Mouse (Mus musculus): ENCODE results near the gene Txndc9. TPM values are rescaled to one million over a fixed set of nuclear protein-coding genes. Genes with fewer than 3 reads are reported as not detected.

Gene Txndc9
- total RNA-seq (2021), result 10 to 100 TPM; 61.6 to 63.0 TPM

DNA sequence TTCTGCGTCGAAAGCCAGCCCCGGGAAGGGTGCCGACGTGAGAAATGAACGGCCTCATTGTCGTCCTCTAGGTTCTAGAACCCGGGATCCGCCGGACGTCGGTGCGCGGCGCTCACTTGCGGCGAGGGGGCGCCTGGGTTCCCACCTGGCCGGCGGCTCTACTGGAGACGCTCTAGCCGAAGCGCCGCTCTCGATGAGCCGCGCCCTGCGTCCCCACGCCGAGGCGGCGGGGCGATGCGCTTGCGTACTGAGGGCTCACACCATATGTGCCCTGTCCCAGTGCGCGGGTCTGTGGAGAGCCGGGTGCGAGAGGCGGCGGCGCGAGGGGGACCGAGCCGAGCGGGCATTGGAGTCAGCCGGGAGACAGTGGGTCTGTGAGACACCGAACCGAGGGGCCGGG, at the start of gene Txndc9, which contains the start of gene Eif5b:
Txndc9 (minus strand) TSS at position 27 of the 400 bp plus-strand sequence.
Eif5b (plus strand) TSS at position 144 of the 400 bp plus-strand sequence.
- intact Hi-C loops (cut with DNase I), result loop anchor here (2.0 to 10.0 kb wide), 3 partner anchors 106 to 1367 kb away; partner anchors contain the start of genes Mitd1, Mrpl30 and Rpl31
- peak; percentile 95 to 96 for DNase-seq

- intact Hi-C loops (cut with DNase I), result no loop called here
Measured at GRCm38 (mm10) chr1:38038898-38039297, 41.2 kb upstream of the Txndc9 start.

GRCm38 (mm10) chr1:38037375-38037774, 39.7 kb upstream of the Txndc9 start:
- intact Hi-C loops (cut with DNase I), result no loop called here
- DNase-seq, result no peak

More at GRCm38 (mm10) chr1:38038898-38039297, 41.2 kb upstream of the Txndc9 start:
- no peak for DNase-seq

- DNase-seq, result no peak
- intact Hi-C loops (cut with DNase I), result no loop called here
Measured at GRCm38 (mm10) chr1:38035521-38035920, 37.8 kb upstream of the Txndc9 start.

DNA sequence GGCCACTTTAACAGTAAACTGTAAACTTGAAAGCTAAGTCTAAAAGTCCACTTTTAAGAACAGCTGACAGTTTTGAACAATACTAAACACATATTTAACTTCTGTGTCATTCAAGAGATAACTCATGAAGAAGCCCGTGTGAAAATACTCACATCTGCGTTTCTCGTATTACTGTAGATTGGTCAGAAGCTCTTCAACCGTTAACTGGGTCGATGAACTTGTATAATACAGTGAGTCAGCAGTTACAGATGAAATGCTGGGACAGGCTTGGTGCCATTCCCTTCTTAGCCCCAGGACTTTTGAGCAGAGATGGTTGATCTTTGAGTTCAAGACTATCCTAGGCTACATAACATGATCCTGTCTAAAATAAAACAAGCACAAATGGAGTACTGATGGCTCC, 33.7 kb upstream of the Txndc9 start:
- intact Hi-C loops (cut with DNase I), result no loop called here
- DNase-seq, result no peak

DNA sequence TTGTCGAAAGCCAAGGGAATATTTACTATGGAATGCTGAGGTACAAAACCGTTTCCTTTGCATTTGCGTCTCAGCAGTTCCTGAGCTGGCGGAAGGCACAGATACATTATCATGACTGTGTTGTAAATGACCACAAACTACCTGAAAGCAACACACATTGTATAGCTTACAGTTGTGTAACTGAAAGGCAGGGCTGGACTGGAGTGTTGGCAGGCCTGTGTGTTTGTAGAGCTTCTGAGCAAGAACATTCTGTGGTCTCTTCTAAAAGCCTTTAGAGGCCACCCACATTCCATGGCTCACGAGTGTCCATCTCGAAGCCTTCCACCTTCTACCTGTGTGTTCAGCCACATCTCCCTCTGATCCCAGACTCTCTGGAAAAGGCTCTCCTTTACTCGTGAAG, 29.6 kb upstream of the Txndc9 start:
- intact Hi-C loops (cut with DNase I), result no loop called here
- DNase-seq, result no peak

- no peak for DNase-seq
- intact Hi-C loops (cut with DNase I), result no loop called here
Measured at GRCm38 (mm10) chr1:38014551-38015203, 17.0 kb upstream of the Txndc9 start.

DNA sequence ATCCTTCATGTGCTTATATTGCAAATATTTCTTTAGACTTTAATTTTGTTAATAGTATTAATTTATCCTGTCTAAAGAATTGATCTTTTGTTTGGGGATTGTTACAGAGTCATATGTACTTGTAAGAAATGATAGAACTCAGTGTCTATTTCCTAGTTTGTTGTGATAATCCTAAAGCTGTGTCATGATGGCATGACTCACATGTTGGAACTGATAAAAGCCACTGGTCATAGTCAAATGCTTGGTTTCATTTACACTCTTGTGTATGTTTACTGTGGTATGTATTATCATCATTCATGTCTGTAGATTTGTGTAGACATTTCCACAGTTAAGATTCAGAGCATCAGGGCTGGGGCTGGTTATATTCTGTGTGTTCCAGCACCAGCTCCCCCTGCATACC, 14.8 kb upstream of the Txndc9 start:
- intact Hi-C loops (cut with DNase I), result no loop called here
- no peak for DNase-seq

DNA sequence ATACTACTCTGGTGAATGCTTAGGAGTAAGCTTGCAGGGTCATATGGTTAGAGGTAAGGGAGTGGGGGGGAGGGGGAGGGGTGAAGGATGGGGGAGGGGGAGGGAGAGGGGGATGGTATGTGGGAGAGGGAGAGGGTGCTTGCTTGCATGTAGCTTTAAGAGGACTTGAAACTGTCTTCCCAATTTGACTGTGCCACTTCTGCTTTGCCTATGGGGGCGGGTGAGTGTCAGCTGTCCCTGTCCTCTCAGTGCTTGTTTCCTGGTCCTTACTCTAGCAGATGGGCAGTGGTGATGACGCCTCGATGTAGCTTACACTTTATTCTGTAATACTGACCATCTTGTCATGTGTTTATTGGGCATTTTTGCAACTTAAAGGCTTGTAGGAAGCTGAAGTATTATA, 14.4 kb upstream of the Txndc9 start:
- intact Hi-C loops (cut with DNase I), result no loop called here

DNA sequence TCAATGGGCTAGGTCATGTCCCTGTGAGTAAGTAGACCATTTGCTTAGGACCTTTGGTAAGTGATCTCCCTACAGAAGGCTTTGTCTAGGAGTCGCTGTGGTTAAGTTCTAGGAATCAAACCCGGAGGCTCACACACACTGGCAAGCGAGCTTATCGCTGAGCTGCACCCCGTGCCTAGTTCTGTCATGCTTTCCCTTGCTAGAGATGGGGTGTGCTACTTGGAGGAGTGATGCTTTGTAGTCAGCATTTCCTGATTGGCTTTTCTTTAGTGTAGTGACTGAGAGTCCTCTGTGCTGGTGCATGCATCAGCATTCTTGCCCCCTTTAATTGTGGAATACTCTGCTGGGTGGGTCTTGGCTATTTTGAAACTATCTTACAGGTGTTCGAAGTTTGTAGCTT, 14.0 kb upstream of the Txndc9 start:
- no peak for DNase-seq
- intact Hi-C loops (cut with DNase I), result no loop called here

More for the DNA sequence above, 14.4 kb upstream of the Txndc9 start:
- no peak for DNase-seq

DNA sequence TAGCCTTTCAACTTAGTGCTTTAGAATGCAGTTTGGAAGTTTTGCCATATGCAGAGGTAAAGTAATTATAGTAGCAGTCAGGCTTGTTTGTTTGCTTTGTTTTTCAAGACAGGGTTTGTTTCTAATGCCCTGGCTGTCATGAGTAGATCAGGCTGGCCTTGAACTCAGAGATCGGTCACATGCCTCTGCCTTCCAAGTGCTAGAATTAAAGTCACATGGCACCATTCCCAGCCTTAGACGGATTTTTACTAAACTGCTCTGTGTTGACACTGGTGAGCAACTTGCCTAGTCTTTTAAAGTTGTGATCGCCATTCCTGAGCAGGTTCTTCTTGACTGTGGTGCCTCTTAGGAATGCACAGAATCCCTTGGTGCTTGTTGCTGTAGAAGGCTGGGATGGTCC, 9.0 kb upstream of the Txndc9 start:
- DNase-seq, result no peak
- intact Hi-C loops (cut with DNase I), result no loop called here

- intact Hi-C loops (cut with DNase I), result no loop called here
- DNase-seq, result no peak
Measured at GRCm38 (mm10) chr1:38003046-38003445, 5.4 kb upstream of the Txndc9 start.

GRCm38 (mm10) chr1:38001956-38002355, 4.3 kb upstream of the Txndc9 start:
- intact Hi-C loops (cut with DNase I), result no loop called here
- DNase-seq, result no peak

GRCm38 (mm10) chr1:38000844-38001243, 3.2 kb upstream of the Txndc9 start:
- intact Hi-C loops (cut with DNase I), result no loop called here

GRCm38 (mm10) chr1:37999552-37999951, 1.9 kb upstream of the Txndc9 start:
- intact Hi-C loops (cut with DNase I), result loop anchor here (2.0 to 10.0 kb wide), 3 partner anchors 107 to 1365 kb away; partner anchors contain the start of genes Mitd1, Mrpl30 and Rpl31
- DNase-seq, result no peak

More at GRCm38 (mm10) chr1:38000844-38001243, 3.2 kb upstream of the Txndc9 start:
- no peak for DNase-seq

DNA sequence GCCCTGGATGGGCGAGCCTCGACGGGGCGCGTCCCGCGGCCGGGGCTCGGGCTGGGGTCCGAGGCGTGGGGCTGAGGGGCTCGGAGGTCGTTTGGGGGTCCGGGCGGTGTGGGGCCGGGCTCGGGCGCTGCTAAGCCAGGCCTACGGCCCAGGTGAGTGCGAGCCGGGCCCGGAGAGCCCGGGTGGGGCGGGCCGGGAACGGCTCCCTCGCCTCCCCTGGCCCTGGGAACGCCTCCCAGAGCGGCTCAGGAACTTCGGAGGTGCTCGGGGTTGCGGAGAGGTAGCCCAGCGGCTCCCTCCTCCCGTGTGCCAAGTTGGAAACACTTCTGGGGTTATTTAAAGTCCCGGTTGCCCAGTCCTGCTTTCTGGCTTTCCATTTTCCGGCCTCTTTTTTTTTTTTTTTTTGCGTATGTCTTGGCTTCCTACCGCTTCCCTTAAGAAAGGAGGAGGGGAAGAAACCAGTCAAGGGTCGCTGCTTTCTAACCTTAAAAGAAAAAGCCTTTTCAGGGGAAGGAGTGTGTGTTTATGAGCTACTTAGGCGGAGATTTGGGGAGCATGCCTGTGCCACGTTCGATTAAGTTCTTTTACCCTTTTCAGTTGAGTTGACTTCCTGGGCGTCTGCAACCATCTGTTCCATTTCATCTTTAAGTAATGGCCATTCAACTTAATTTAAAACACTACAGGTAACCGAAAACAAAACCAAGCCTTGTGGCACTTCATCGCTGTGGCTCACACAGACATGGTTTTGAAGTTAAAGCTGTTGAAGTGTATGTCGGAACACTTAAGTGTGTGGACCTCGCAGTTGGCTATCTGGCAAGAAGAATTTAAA, 892 bp upstream of the Txndc9 start:
- intact Hi-C loops (cut with DNase I), result loop anchor here (2.0 to 10.0 kb wide), 3 partner anchors 106 to 1366 kb away; partner anchors contain the start of genes Mitd1, Mrpl30 and Rpl31
- DNase-seq, result no peak

DNA sequence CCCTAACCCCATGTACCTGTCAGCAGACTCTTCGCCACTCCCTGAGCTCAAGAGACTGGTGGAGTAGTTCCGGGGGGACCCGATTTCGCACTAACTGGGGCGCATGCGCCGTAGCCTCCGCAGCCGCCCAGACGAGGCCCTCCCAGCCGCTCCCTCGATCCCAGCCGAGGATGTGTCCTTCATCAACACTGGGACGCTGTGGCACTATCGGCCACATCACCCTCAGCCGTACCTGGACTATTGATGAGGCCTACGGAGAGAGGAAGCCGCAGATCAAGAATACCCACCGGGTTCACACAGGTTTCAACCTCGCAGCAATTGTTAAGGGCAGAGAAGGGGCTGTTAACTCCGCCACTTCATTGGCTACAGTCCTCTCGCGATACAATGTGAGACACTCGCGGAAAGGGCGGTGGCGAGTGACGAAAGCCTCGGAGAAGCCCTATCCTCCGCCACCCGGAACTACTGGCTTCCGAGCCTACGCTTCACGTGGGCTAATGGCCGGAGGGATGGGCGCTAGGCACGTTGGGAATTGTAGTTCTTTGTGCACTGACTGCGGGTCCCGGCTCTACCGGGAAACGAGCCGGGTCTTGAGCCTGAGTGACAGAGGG, 712 bp downstream of the Txndc9 start:
- peak; percentile 99 for DNase-seq
- intact Hi-C loops (cut with DNase I), result loop anchor here (5.0 to 10.0 kb wide), 2 partner anchors 105 to 1368 kb away; partner anchors contain the start of genes Mitd1, Mrpl30 and Rpl31

DNA sequence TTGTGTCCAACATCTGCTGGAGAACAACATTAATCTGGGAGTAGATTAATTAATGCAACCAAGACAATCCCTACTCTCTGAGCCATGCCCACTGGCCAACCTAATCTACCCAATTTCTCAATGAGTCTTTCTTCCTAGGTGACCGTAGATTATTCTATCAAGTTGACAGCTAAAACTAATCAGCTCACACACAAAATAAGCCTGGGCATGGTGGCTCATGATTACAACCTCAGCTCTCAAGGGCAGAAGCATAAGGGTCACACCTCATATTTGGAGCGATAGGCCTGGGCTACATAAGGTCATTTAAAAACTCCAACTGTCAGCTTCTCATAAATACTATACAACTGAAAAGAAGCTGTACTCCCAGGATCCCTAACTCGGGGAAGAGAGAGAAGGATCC, 1.5 kb downstream of the Txndc9 start:
- intact Hi-C loops (cut with DNase I), result loop anchor here (5.0 to 10.0 kb wide), 2 partner anchors 104 to 1369 kb away; partner anchors contain the start of genes Mitd1, Mrpl30 and Rpl31
- DNase-seq, result no peak

DNA sequence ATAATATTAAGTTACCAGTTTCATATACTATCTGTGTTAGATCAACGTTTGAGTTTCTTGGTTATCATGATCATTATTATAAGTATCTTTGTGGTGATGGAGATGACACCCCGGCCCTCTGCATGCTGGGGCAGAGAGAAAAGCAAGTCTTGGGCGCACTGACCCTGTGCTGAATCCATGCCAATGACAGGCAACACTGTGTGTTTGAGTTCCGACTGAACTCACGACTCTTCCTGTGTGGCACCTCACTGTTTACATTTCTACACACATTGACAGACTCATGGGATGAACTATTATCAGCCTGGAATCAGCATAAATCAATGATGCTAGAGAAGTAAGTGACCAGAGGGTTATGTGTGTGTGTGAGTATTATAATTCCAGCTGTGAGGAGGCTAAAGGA, 9.8 kb downstream of the Txndc9 start:
- no peak for DNase-seq
- intact Hi-C loops (cut with DNase I), result loop anchor here (10.0 kb wide), 1 partner anchor 313 kb away; no protein-coding TSS in a partner anchor

- peak; percentile 14 to 59 for DNase-seq
- intact Hi-C loops (cut with DNase I), result loop anchor here (10.0 kb wide), 1 partner anchor 311 kb away; no protein-coding TSS in a partner anchor
Measured at GRCm38 (mm10) chr1:37985764-37986323, 11.8 kb downstream of the Txndc9 start.

Data from heart, postnatal 10 days (tissue).